Mouse (Mus musculus): ENCODE results near the gene Sh3d19.

Gene Sh3d19

DNA sequence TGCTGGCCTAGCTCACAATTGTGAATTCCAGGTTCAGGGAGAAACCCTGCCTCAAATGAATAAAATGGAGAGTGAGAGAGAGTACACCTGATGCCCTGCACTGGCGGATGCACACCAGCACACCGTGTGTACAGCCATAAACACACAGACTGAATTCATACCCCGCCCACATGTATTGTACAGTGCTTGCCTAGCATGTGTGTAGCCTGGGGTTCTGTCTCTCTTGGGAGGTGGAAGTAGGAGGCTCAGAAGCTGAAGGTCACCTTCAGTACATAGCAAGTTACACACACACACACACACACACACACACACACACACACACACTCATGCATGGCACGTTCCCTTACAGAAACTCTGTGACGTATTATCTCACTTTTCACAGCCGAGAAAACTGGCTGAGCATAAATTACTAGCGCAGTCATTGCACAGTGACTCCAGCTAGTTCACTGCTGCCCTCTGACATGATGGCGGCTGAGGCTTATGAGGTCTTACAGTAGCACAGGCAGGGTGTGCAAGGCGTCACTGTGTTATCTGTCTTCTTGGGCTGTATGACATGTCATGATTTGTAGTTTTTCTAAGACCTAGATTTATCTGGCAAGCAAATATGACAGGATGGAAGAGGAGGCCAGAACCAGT is 62.7 kb downstream of the Sh3d19 start:
- DNase-seq = no peak

DNA sequence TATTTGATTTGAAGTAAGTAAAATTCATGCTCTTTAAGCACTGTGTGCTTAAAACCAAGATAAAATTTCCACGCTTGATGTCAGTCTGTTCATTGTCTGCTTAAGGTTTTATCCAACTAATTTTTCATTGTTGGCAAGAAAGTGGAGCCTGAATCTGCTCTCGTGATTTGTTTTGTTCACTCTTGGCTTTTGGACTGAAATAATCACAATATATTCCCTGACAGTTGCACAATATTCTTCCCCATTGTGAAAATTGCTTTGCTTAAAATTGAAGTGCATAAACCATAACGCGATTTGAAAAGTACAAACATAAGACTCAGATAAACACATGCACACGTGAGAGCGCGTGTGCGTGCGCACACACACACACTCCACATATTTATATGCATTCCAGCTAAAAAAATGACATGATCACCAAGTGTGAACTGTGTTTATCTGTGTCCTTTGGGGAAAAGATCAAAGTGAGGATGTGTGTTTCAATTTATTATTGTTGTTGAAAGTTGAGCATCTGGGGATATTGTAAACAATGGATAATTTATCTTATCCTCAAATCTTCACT is 67.1 kb downstream of the Sh3d19 start:
- no peak for DNase-seq

DNA sequence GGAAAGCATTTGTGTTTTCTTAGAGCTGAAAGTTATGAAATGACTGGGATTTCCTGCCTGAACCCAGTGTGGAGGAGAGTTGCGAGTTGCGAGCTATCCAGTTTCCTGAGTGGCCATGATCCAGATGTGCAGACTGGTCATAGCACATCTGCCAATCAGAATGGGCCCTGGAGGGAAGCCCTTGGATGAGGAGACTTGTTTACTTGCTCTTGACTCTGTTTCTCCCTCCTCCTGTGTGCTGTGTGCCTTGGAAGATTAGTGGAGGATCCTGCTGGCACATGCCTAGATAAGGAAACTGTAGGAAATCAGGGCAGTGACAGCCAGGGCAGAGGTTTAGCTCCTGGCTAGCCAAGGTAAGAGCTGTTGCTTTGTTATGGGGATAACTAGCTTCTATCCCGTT is 67.7 kb downstream of the Sh3d19 start:
- no peak for DNase-seq

DNA sequence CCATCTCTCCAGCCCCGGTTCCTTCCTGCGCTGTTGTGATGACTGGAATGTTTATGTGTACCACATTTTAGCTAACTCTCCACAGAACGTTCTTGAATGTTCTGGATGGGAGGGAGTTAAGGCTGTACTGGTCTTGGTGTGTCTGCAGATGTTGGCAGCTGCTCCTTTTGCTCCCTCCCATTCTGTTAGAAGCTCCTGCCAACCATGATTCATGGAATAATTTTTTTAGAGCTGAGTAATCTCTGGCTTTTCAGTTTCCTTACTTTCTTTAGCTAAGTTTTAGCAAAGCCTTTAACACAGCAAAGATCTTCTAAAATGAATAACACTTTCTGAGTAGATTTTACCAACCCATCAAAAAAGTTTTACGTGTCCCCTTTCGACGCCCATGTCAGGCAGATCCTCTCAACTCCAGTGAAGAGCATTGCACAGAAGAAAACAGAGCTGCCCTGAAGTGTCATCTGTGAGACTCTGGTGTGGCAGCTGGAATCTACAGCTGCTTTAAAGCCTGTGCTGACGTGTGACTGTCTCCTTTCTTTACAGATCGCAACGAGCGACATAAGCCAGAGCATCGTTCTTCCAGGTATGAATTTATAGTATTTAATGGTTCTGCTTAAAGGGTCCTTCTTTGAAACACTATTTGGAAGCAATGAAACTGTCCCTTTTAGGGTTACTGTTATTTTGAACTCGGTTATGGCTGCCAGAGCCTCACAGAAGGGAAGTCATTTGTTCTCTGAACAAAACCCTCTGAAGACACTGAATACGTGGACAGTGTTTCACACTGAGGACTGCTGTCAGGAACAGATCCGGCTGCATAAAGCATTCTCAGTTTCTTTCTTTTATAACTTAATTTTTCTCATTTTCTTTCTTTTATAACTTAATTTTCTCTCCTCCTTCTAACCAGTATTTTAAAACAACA is 69.6 kb downstream of the Sh3d19 start:
- DNase-seq = no peak

DNA sequence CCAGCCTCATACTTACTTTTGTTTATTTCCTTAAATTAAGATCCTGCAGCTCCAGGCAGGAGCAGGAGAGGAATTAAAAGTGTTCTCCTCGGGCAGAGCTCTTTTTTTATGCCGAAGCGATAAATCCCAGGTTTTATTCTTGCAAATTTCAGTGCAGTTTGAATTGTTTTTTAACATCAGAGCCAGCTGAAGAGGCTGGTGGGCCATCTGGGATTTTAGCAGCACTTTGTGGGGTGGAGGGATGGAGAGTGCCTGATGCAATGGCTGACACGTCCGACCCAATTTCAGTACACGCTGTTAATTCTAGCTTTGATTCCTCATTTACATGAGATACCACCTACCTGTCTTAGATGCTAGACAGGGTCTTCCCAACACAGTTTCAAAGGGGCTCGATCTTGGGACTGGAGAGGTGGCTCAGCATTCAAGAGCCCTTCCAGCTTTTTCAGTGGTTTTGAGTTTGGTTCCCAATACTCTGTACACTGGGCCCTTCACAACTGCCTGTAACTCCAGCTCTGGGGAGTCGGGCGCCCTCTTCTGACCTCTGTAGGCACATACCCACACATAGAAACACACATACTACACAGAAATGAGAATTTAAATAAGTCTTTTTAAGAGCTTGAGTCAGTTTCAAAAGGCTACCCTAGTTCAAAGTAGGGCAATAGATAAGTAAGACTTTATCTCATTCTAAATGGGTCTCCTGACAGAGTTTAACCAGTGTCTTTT is 76.9 kb downstream of the Sh3d19 start:
- DNase-seq = no peak

- no peak for DNase-seq
Measured at GRCm38 (mm10) chr3:86049041-86049440, 78.1 kb downstream of the Sh3d19 start.

- no peak for DNase-seq
Measured at GRCm38 (mm10) chr3:86056678-86057077, 85.8 kb downstream of the Sh3d19 start.

DNA sequence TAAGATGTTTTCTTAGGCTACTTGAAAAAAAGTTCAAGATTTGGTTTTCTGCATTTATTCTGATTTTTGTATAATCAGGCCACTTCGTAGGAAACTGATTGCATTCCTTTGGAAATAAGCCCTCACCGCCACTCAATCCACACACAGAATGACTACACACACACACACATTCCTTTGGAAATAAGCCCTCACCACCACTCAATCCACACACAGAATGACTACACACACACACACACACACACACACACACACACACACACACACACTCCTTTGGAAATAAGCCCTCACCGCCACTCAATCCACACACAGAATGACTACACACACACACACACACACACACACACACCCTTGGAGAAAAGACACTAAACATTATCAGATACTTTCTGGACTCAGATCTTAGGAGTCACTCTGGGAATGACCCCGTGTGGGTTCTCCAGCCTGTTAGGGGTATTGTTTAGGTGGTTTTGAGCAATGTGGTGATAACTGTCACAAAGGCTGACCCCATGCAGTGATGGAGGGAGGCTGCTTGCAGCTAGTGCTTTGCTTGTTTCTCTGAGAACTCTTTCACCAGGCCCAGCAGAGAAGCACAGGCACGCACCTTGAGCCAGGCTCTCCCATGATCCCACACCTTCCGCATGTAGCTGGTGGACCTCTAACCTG is 86.7 kb downstream of the Sh3d19 start:
- DNase-seq = no peak

DNA sequence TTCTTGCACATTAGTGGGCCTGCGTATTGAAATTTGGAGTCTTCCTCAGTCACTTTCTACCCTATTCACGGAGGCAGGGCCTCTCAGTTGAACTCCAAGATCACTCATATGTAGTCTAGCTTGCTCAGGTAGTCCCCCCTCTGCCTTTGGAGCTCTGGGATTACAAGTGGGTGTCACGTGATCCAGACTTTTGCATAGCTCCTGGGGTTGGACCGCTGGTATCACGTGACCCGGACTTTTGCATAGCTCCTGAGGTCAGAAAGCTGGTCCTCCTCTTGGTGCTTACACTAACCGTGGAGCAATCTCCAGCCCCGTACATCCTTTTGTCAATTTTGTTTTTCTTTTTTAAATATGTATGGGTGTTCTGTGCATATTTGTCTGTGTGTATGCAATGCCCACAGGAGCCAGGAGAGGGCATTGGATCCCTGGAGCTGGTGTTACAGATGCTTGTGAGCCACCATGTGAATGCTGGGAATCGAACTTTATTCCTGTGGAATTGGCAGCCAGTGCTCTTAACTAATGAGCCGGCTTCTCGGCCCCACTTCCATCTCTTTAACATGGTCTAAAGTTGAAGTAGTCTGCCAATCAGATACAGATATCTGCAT is 98.8 kb downstream of the Sh3d19 start:
- no peak for DNase-seq

GRCm38 (mm10) chr3:86070799-86071198 is 99.9 kb downstream of the Sh3d19 start:
- no peak for DNase-seq

DNA sequence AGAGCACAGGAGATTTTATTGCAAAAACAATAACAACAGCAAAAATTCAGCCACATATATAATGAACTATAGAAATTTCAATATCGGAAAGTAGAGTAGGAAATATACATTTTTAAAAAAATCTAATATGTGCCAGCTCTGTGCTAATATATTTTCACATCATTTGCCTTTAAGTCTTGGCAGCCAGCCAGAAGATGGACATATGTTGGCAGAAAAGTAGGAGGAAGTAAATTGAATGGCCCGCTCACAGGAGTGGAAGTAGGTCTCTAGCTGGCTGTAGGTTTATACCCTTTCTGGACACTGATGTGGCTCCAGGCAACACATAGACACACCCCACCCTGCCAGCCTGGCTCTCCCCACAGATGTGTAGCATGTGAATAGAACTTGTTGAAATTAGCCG is 101.2 kb downstream of the Sh3d19 start:
- no peak for DNase-seq

GRCm38 (mm10) chr3:86072889-86073288 is 102.0 kb downstream of the Sh3d19 start:
- DNase-seq = no peak

DNA sequence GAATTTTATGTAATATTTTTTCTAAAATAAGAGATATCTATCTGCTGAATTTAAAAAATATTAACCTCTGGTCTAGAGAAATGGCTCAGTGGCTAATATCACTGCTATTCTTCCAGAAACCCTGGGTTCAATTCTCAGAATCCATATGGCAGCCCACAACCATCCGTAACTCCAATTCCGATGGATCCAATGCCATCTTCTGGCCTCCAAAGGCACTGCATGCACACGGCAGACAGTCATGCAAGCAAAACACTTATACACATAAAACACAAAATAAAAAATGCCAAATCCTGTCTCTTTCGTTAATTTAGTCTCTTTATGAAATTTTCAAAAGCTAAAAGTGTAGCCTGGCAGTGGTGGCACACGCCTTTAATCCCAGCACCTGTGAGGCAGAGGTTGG is 104.7 kb downstream of the Sh3d19 start:
- DNase-seq = no peak

GRCm38 (mm10) chr3:86076511-86077283 is 105.8 kb downstream of the Sh3d19 start:
- no peak for DNase-seq

GRCm38 (mm10) chr3:86083051-86083450 is 112.1 kb downstream of the Sh3d19 start:
- no peak for DNase-seq

- no peak for DNase-seq
Measured at GRCm38 (mm10) chr3:86085001-86085400, 114.1 kb downstream of the Sh3d19 start.

GRCm38 (mm10) chr3:86087872-86088271 is 117.0 kb downstream of the Sh3d19 start:
- DNase-seq = no peak

GRCm38 (mm10) chr3:86093213-86093845 is 122.4 kb downstream of the Sh3d19 start:
- DNase-seq = no peak

GRCm38 (mm10) chr3:86093907-86094306 is 123.0 kb downstream of the Sh3d19 start:
- no peak for DNase-seq

DNA sequence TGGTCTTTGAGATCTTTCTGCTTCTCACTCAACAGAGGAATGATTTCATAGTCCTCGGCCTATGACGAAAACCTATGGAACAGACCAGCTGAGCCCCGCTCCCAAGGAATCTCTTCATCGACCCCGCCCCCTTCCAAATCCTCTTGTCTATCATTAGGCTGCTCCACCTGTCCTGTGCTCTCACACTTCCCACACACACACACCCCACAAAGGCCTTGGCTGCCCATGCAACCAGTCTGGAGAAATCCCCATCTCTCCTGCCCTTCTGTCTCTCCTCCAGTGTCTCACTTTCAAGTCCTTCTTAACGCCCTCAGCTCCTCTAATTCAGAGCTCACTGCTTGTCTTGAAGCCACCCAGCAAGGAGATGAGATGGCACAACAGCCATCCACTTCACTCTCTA is 131.0 kb downstream of the Sh3d19 start:
- DNase-seq = no peak
